Mouse (Mus musculus): ENCODE results near the gene Gm4553.
"Not testable (repeated sequence)": the region's sequence is repeated elsewhere in the genome, so short reads cannot be mapped to it uniquely, and the experiment has no call there.

Gene Gm4553

DNA sequence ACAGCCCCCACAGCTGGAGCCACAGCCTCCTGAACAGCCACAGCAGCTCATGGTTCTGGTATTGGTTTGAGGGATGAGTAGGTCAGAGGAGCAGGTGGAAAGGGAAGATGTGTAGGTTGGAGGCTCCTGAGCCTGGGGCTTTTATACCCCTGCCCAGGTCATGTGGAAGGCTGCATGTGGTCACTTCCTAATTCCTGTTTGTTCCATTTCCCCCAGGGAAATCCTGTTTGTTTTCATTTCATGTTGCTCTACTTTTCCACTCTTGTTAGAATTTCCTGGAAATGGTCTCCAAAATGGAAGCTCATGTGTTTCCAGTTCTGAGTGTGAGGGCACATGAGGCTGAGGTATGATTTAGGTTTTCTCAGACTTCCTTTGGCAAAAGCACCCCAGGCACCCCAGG lies at the start of gene Gm4553:
Gene Gm4553, minus strand, starts transcription at position 101 of the 400 bp plus-strand sequence.
- not testable (repeated sequence) for DNase-seq (ENCODE audit: low spot score)

DNA sequence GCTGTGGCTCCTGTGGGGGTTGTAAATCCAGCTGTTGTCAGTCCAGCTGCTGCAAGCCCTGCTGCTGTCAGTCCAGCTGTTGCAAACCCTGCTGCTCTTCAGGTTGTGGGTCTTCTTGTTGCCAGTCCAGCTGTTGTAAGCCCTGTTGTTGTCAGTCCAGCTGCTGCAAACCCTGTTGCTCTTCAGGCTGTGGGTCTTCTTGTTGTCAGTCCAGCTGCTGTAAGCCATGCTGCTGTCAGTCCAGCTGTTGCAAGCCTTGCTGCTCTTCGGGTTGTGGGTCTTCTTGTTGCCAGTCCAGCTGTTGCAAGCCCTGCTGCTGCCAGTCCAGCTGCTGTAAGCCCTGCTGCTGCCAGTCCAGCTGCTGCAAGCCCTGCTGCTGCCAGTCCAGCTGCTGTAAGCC lies 46.6 kb upstream of the Gm4553 start:
- DNase-seq (ENCODE audit: low spot score), result not testable (repeated sequence)

DNA sequence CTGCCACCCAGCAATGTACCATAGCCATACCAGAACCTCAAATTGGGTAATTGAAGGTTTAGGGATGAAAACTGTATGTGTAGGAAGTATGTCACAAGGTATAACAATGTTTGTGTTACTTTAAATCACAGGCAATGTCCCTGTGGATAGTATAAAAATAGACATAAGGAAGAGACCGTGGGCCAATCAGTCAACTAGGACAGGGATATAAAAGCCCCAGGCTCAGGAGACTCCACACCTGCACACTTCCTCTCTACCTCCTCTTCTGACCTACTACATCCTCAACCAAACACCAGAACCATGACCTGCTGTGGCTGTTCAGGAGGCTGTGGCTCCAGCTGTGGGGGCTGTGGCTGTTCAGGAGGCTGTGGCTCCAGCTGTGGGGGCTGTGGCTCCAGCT lies 46.0 kb upstream of the Gm4553 start, which contains the start of gene Gm7579:
Gene Gm7579, plus strand, starts transcription at position 301 of the 400 bp plus-strand sequence.
- DNase-seq (ENCODE audit: low spot score), result no peak

DNA sequence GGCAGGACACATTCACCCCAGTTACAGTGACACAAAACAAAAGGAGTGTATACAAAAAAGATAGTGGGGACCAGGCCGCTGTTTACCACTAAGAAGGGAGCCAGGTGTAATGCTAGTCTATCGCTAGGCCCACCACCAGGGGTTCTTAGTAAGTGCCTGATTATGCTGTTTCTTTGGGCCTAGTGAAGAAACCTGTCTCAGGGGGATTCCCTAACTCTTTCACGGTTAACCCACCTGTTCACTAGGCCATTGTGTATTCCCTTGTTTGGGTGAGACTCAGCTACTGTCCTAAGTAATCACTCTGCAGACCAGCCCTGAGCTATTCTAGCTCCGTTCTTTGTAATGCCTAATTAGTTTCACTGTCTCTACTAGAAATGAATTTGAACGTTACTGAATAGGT lies 41.4 kb upstream of the Gm4553 start:
- DNase-seq (ENCODE audit: low spot score), result not testable (repeated sequence)

DNA sequence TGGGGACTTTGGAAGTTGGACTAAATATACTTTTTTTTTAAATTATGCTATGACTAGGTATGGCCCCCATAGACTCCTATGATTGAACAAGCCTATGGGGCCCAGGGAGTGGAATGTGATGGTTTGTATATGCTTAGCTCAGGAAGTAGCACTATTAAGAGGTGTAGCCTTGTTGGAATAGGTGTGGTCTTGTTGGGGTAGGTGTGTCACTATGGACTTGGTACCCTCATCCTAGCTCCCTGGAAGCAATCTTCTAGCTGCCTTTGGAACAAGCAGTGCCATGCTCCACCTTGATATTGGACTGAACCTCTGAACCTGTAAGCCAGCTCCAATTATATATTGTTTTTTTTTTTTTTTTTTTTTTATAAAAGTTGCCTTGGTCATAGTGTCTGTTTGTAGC lies 39.9 kb upstream of the Gm4553 start:
- DNase-seq (ENCODE audit: low spot score), result no peak

DNA sequence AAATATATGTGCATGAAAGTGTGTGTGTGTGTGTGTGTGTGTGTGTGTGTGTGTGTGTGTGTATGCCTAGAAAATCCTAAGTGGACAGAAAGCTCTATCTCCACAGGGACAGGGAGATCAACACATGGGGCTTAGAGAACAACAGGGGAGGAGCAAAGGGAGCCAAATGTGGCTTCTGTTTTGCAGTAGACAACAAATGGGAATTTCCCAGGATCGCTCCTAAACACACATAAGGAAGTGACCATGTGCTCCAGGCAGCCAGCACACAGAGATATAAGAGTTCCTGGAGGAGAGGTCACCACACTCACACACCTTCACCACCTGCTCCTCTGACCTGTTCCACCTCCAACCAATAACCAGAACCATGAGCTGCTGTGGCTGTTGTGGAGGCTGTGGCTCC lies 35.5 kb upstream of the Gm4553 start, which contains the start of gene Krtap5-3:
Gene Krtap5-3, plus strand, starts transcription at position 301 of the 400 bp plus-strand sequence.
- no peak for DNase-seq (ENCODE audit: low spot score)

DNA sequence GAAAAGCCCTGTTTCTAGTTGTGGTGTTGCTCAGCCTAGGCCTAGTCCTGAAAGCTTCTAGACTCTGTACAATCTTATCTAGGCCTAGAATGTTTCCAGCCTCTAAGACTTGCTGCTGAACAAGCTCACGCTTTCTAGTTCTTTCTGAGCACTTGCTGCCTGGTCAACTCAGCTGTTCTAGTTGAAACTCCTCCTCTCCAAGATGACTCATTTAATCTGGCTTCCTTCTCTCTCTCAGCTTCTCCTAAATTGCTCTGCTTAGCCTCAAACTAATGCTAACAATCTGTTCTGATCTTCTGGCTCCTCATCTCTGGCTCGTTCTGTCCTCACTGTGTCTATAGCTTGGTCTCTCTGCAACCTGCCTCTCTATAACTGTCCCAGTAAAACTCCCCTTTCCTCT lies 33.2 kb upstream of the Gm4553 start:
- no peak for DNase-seq (ENCODE audit: low spot score)

DNA sequence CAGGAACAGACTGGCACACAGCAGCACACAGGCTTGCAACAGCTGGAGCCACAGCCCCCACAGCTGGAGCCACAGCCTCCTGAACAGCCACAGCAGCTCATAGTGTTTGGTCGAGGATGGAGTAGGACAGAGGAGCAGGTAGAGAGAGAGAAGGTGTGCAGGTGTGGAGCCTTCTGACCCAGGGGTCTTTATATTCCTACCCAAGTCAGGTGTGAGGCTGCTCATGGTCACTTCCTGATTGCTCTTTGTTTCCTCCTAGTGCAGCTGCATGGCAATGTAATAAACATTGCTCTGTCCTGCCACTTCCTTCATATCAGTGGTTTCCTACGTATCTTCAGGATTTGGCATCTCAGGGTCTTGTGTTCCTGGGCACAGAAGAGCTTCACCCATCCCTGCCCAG lies 24.8 kb upstream of the Gm4553 start, which contains the start of gene Gm10153:
Gene Gm10153, minus strand, starts transcription at position 101 of the 400 bp plus-strand sequence.
- DNase-seq (ENCODE audit: low spot score), result no peak

DNA sequence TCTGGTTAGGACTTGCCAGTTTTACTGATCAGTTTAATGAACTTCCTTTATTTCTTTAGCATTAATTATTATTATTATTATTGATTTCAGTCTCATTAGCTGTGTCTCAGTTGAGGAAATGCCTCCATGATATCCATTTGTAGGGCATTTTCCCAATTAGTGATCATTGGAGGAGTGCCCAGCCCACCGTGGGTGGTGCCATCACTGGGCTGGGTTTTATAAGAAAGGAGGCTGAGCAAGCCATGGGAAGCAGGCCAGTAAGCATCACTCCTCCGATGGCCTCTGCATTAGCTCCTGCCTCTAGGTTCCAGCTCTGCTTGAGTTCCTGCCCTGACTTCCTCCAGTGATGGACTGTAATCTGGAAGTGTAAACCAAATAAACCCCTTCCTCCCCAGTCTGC lies 22.6 kb upstream of the Gm4553 start:
- DNase-seq (ENCODE audit: low spot score), result no peak

DNA sequence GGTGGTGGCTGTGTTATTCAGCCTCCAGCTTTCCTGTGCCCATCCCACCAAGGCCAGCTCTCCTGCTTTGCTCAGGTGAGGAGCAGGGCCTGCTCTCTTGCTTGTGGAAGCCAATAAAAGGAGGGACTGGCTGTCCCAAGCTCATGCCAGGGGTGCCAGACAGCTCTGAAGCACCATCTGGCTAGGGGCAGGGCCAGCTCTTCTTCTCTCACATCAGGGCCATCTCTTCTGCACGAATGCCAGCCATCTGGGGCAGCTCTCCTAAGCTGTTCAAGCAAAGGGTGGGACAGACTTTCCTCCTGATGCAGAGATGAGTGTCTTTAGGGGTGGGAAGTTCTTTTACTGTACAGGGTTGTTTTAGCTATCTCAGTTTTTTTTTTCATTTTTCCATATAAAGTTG lies 15.5 kb upstream of the Gm4553 start:
- DNase-seq (ENCODE audit: low spot score), result no peak

DNA sequence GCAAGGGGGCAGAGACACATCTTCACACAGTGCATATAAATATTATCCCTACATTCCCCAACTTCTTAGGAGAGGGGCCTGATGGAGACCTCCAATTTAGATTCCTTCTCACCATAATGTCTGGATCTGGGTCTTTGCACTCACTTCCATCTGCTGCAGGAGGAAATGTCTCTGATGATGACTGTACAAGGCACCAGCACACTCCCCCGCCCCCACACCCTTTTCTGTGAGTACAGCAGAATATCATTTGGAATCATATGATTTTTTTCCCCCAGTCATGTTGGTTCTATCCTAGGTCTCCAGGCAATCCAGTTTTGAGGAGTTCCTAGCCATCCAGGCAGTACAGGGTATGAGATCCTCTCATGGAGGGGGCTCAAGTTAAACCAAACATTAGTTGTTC lies 13.1 kb upstream of the Gm4553 start:
- DNase-seq (ENCODE audit: low spot score), result no peak

DNA sequence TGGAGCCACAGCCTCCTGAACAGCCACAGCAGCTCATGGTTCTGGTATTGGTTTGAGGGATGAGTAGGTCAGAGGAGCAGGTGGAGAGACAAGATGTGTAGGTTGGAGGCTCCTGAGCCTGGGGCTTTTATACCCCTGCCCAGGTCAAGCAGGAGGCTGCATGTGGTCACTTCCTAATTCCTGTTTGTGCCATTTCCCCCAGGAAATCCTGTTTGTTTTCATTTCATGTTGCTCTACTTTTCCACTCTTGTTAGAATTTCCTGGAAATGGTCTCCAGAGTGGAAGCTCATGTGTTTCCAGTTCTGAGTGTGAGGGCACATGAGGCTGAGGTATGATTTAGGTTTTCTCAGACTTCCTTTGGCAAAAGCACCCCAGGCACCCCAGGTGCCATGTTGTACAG lies 10.4 kb upstream of the Gm4553 start, which contains the start of gene Krtap5-2:
Gene Krtap5-2, minus strand, starts transcription at position 101 of the 400 bp plus-strand sequence.
- not testable (repeated sequence) for DNase-seq (ENCODE audit: low spot score)

DNA sequence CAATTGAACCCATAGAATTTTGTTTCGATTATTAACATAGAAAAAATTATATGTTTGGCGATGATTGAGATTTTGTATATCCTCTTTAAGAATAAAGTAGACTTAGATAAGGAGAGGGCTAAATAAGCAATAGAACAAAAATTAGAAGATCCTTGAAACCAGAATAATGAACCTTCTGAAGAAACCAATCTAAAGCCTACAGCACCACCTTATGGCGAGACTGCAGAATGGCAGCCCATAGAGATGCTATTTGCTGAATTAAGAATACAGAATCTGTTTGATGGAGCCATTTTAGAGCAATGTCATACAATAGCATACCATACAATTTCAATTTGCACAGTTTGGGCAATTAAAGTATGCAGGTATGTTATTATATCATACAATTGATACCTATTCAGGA lies 4.3 kb upstream of the Gm4553 start:
- DNase-seq (ENCODE audit: low spot score), result peak; percentile 29

DNA sequence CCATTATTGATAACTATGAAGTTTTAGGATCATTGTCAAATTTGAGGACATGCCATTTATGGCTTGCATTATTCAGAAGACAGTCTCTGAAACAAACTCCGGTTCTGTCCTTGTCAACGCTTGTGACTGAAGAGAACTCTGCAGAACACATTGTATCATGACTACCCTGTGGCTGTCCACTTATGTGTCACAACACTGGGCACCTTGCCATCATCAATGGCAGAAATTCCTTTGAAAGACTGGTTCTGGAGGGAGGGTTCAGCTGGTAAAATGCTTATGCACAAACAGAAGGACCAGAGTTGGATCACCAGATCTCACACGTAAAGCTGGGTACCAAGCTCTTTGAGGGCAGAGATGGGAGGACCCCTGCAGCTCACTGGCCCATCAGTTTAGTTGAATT lies 6.2 kb downstream of the Gm4553 start:
- DNase-seq (ENCODE audit: low spot score), result no peak

DNA sequence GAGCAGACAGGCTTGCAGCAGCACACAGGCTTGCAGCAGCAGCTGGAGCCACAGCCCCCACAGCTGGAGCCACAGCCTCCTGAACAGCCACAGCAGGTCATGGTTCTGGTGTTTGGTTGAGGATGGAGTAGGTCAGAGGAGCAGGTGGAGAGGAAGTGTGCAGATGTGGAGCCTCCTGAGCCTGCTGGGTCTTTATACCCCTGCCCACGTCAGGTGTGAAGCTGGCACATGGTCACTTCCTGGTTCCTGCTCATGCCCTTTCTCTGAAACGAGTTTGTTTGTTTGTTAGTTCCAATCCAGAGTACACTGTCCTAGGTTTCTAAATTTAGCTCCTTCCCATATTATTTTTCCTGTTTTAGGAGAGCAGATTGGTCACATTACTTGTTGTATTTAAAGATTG lies 8.5 kb downstream of the Gm4553 start, which contains the start of gene Gm29735:
Gene Gm29735, minus strand, starts transcription at position 101 of the 400 bp plus-strand sequence.
- not testable (repeated sequence) for DNase-seq (ENCODE audit: low spot score)

DNA sequence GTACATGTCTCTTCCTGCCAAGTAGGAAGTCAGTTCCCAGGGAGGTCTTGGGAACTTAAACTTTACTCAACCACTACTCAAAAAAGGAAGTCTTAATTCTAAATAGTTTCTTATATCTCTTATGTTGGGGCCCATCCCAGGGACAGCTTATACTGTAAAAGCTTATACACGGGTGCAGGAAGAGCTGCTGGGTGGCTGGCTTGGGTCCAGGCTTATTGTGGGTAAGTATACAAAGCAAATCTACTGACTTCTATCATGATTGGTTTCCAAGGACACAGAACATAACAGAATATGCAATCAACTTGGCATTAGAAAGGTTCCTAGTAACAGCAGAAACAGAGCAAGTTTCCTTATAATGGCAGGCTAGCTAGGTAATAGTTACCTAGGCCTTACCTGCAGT lies 10.2 kb downstream of the Gm4553 start:
- no peak for DNase-seq (ENCODE audit: low spot score)

DNA sequence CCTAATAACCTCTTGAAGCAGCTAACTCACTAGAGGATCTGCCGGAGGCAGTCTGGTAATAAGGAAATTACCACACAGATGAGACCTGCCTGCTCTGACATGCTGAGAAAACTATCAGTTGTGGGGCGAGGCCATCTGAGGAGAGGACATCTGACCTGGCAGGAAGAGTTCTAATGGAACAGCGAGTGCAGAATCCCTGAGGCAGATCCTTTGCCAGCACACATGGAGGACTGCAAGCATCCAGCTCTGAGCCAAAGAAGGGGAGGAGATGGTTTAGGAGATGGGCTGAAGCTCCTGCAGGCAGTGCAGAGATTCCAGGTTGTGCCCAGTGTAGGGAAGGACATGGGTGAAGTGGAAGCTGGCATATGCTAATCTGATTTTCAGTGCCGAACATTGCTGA lies 13.3 kb downstream of the Gm4553 start:
- no peak for DNase-seq (ENCODE audit: low spot score)

DNA sequence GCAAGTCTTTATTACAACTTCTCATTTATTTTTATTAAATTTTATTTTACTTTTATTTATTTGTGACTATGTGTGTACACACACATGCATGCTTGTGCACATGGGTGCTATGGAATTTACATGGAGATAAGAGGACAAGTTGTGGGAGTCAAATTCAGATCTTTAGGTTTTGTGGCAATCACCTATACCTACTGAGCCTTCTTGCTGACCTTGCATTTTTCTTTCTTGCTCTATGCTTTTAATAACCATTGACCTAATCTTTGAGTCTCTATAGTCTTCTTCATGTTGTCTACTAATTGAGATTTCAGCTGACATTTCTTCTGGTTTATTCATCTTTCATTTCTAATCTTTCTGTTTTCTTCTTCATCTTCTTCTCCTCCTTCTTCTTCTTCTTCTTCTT lies 16.9 kb downstream of the Gm4553 start:
- no peak for DNase-seq (ENCODE audit: low spot score)

DNA sequence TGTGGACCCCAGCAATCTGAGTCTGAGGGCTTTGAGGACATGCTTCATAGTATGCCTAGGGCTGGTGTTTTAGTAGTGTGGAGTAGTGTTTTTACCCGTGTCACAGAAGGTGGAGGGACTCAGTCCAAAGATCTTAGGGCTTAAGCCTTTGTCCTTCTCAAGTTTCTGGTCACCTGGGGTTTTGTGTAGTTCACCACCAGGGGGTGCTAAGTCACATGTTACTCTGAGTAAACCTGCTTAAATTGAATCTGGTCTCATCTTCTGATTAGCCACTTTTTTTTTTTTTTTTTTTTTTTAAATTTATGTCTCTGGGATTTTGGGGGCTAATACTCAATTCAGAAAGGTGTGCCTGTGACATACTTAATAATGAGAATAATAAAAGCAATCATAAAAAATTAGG lies 19.5 kb downstream of the Gm4553 start:
- DNase-seq (ENCODE audit: low spot score), result peak; percentile 30

DNA sequence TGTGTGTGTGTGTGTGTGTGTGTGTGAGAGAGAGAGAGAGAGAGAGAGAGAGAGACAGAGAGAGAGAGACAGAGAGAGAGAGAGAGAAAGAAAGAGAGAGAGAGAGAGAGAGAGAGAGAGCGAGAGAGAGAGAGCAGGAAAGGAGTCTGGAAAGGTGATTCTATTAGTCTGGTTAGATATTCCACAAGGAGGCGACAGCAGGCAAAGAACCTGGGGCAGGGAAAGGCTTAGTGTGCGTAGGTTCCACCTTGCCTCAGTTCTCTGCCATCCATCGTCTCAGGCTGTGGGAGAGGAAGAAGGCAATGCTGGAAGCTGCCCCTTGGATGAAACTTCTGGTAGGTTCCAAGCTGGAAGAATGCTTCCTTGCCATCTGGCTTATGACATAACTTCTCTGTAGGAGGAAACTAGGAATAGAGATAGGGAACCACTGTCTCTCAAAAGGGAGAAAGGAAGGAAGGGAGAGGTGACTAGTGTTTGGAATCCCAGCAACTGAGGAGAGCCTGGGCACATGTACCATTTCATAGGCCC lies 20.1 kb downstream of the Gm4553 start:
- no peak for DNase-seq (ENCODE audit: low spot score)

DNA sequence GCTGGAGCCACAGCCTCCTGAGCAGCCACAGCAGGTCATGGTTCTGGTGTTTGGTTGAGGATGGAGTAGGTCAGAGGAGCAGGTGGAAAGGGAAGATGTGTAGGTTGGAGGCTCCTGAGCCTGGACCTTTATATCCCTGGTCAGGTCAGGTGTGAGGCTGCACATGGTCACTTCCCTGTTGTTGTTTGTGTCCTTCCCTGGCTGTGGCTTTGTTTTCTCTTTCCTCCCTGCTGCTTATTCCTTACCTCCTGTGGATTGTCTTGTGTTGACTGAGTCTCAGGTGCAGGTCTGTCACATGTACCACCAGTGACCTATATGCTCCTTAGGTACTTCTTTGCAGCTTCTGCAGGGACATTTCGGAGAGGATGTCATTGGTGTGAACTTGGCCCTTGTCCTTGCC lies 21.0 kb downstream of the Gm4553 start, which contains the start of gene Gm45337:
Gene Gm45337, minus strand, starts transcription at position 101 of the 400 bp plus-strand sequence.
- no peak for DNase-seq (ENCODE audit: low spot score)

DNA sequence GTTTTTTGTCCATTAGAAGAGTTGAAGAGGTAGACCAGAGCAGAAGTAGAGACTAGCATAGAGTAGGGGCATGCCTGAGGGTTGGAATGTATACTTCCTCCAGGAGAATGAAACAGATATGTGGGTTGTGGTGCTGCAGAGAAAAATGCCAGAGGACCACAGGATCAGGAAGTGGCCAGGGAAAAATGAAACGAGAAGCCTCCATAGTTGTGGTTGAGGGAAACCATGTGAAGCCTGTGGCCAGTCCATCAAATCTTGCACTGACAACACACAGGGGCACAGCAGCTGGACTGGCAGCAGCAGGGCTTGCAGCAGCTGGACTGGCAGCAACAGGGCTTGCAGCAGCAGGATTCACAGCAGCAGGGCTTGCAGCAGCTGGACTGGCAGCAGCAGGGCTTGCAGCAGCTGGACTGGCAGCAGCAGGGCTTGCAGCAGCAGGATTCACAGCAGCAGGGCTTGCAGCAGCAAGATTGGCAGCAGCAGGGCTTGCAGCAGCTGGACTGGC lies 22.0 kb downstream of the Gm4553 start:
- DNase-seq (ENCODE audit: low spot score), result not testable (repeated sequence)

DNA sequence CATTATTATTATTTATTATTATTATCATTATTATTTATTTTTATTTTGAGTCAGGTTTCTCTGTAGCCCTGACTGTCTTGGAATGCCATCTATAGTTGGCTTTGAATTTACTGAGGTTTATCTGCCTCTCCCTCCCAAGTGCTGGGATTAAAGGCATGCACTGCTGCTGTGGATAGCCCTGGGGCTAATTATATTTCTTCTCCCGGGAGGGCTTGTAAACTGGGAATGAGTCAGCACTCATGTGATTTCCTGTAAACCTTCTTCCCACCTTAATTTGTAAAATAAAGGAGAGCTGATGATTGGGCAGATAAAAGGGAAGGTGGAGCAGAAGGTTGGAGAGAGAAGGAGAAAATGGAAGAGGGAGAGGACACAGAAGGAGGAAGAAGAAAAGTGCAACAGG lies 24.8 kb downstream of the Gm4553 start:
- DNase-seq (ENCODE audit: low spot score), result no peak

DNA sequence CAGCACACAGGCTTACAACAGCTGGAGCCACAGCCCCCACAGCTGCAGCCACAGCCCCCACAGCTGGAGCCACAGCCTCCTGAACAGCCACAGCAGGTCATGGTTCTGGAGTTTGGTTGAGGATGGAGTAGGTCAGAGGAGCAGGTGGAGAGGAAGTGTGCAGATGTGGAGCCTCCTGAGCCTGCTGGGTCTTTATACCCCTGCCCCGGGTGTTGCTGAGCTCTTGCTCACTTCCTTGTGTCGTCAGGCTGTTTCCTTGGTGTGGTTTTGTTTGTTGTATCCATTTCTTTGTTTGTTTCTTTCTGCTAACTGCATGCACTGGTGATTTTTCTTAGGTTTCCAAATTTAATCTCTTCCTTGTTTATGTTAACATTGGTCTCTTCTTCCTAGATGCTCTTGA lies 29.6 kb downstream of the Gm4553 start, which contains the start of gene Gm39115:
Gene Gm39115, minus strand, starts transcription at position 101 of the 400 bp plus-strand sequence.
- not testable (repeated sequence) for DNase-seq (ENCODE audit: low spot score)
